Mouse (Mus musculus): ENCODE measurements around the gene Entpd2. TPM values are rescaled to one million over a fixed set of nuclear protein-coding genes. Genes with fewer than 3 reads are reported as not detected.

The Entpd2 gene
- polyA plus RNA-seq, 1 experiment from 2014 or later: 0.07 TPM

DNA sequence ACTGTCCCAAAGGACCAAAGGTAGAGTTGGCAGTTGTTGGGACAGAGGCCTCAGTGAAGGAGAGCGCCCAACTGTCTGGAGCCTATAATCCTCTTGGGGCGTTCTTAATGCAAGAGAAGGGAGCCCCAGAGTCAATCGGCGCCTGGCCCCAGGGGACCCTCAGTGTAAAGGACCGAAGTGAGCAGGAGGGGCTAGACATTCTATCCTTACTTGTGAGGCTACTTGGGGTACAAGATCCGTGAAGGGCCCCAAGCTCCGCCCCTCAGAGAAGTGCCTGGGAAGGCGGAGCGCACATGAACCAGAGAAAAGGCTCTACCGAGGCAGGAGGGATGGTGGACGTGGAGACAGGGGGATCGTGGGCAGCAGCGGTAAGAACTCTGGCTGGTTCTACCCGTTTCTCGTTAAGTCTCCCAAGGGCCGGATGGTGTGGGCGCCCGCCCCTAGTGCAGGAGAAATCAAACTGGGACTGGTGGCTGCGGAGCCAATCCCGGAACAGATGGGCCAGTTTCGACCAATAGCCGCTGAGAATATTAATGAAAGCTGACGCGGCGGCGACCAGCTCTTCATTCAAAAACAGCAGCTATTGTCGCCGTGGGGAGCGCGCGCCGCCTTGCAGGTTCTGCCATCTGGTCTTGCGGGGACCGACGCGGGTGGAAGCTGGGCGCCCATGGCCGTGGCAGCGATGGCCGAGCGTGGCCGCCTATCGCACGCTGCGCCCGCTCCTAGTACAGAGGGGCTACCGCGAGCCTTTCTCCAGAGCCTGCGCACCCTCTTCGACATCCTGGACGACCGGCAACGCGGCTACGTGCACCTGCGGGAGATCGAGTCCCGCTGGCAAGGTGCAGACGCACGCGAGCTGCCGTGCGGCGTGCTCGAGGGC is 23.7 kb upstream of the Entpd2 start, which contains the start of gene Sapcd2:
Gene Sapcd2 (plus strand): TSS at position 558 of the 880 bp plus-strand sequence.
- peak within 1 kb of the TSS; percentile 58 for H3K27ac ChIP-seq
- H3K36me3 ChIP-seq (ENCODE audit: inconsistent target): no peaks in the 10 kb centered on the region
- WGBS (ENCODE audit: missing documents): 3% methylated on average over 61 of the region's 65 CpGs
- no peaks in the 10 kb centered on the region for H3K79me2 ChIP-seq (ENCODE audit: inconsistent target)
- peak within 1 kb of the TSS; percentile 41 for H3K4me3 ChIP-seq (ENCODE audit: inconsistent target)

DNA sequence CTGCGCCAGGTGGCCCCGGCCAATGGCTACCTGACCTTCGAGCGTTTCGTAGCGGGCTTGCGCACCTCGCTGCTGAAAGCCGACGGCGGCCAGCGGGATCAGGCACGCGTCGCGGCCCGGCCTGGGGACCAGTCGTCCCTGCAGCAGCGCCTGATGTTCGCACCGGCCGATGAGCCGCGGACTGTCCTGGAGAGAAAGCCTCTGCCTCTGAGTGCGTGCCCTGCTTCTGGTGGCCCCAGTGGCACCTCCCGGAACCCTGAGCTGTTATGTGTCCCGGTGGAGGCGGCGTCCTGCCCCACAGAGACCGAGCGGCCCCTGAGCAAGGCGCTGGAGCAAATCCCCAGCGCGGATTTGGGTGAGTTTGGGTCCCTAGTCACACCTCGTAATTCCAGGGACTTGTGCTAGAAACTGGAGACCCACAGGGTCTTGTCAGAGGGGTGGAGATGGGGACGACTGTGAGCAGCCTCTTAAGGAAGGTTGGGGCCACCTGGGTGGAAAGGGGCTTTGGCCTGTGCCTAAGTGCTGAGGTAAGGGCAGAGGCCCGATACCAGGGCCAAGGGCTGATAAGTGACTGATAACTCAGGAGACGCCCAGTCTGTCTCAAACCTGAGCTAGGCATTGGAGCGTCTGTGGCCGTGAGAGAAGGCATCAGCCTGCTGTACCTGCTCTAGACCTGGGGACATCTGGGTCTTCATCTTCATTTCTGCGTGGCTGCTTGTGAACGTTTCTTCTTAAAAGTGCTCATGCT is 22.9 kb upstream of the Entpd2 start:
- 10% methylated on average over 40 of the region's 42 CpGs for WGBS (ENCODE audit: missing documents)
- Histone ChIP-seq H3K36me3 (ENCODE audit: inconsistent target) (no peaks in the 10 kb centered on the region), H3K27ac (no peak overlapping the region), H3K4me3 (ENCODE audit: inconsistent target) (peak overlapping the region; percentile 41), H3K79me2 (ENCODE audit: inconsistent target) (no peaks in the 10 kb centered on the region)

DNA sequence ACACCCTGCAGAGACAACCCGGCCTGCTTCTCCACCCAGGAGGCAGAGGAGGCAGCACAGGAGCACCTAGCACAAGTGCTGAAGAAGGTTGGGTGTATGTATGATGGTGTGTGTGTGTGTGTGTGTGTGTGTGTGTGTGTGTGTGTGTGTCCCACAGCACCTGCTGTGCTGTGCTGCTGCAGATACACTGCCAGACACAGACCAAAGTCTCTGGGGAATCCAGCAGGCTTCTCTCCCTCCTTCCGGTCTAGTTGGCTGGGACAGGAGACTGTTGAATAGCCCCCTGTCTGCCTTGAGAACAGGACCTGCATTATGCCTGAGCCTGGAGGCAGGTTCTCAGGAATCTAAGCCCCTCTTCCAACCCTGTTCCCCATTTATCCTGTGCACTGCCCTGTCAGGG is 22.2 kb upstream of the Entpd2 start:
- Histone ChIP-seq H3K79me2 (ENCODE audit: inconsistent target) (no peaks in the 10 kb centered on the region), H3K4me3 (ENCODE audit: inconsistent target) (peak overlapping the region; percentile 39; the same call in 1 of the 2 replicates), H3K36me3 (ENCODE audit: inconsistent target) (no peaks in the 10 kb centered on the region), H3K27ac (no peak overlapping the region)
- 61% methylated on average over 2 of the region's 2 CpGs for WGBS (ENCODE audit: missing documents)

DNA sequence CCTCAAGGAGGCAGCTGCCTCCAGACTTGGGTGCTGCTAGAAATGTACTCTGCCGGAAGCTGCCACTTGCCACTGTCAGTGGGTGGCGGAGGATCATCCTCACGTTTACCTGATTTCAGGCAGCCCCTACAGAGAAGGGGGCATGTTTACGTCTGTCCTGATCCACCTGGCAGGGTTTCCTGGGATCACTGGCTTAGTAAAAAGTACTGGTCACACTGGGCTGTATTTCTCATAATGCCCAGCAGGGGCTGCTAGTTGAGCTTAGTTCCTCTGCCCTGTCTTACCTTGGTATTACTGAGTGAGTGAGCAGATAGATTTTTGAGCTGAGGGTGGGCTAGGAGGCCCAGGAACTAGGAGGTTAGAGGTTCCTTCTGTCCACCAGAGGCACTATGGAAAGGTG is 19.1 kb upstream of the Entpd2 start:
- H3K4me3 ChIP-seq (ENCODE audit: inconsistent target): no peak overlapping the region
- no peaks in the 10 kb centered on the region for H3K36me3 ChIP-seq (ENCODE audit: inconsistent target)
- no peak overlapping the region for H3K27ac ChIP-seq
- H3K79me2 ChIP-seq (ENCODE audit: inconsistent target): no peaks in the 10 kb centered on the region
- 83% methylated on average over 4 of the region's 4 CpGs for WGBS (ENCODE audit: missing documents)

DNA sequence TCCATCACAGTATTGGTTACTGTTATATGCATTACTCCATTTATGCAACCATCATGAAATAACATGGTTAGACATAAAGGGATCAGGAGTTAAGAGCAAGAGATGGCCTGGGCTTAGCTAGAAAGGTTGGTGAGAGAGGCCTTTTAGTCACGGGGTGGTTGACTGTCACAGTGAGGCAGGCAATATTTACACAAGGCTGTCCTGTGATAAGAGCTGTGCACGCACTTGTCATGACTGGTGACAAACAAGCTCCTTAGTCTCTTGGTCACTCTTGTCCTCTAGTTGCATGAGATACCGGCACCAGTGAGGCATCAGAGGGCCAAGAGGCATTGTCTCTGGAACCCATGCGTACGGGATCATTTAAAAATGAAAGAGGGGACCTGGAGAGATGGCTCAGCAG is 11.2 kb upstream of the Entpd2 start:
- H3K36me3 ChIP-seq (ENCODE audit: inconsistent target): no peaks in the 10 kb centered on the region
- H3K27ac ChIP-seq: no peak overlapping the region
- WGBS (ENCODE audit: missing documents): 97% methylated on average over 5 of the region's 5 CpGs
- H3K79me2 ChIP-seq (ENCODE audit: inconsistent target): no peaks in the 10 kb centered on the region
- no peak overlapping the region for H3K4me3 ChIP-seq (ENCODE audit: inconsistent target)

DNA sequence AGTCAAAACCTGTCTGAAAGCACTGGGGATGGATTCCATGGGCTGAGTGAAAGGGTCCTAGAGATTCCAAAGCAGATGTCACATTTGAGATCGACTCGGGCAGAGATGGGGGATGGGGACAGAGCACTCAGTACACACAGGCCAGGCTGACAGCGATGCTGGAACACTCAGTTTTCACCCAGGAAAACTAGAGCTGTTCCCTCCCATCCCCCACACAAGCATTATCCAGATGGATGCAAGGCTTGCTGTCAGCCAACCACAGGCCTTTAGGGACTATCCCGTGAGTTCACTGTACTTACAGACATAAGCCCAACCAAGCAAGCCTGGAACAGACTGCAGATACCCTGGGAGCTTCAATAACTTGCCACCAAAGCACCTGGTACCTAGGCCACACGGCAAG is 4.4 kb upstream of the Entpd2 start:
- Histone ChIP-seq H3K27ac (no peak overlapping the region), H3K36me3 (ENCODE audit: inconsistent target) (no peaks in the 10 kb centered on the region), H3K79me2 (ENCODE audit: inconsistent target) (no peaks in the 10 kb centered on the region), H3K4me3 (ENCODE audit: inconsistent target) (no peak overlapping the region)
- 88% methylated on average over 5 of the region's 5 CpGs for WGBS (ENCODE audit: missing documents)

DNA sequence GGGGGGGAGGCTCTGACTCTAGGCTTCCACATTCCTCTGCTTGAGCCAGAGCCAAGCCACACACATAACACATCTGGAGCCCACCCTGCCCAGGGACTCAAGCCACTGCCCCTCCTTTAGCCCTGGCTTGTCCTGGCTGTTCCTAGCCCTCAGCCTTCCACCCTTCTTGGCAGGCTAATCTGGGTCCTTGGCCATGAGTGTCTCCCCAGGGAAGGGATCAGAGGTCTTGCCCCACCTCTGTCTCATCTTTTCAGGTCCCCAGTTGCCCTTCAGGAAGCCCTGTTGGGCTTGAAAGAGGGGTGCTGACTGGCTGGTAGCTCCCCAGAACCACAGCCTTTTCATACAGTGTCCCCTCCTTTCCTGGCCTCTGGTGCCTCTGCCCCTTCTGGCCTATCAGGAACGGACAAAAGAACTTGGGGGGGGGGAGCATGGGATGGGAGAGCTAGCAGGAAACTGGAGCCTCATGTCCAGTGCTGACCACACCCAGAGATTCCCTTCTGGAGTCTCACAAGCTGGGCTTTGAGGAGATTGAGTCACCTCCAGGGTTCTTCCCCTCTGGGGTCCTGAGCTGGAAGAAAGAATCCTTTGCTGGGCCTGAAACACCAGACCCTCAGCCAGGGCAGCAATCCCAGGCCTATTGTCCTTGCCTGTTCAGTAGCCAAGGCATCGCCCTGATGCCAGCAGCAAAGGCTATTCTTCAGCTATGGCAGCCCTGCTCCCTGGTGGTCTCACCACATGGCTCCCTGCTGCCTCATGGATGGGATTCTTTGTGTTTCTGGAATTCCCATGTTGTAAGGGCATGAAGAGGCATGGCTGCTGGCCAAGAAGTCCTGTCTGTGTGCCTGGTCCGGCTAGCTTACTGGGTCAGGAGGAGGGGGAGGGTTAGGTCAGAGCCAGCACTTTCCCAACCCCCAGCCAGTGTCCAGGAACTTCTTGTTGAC is 1.1 kb upstream of the Entpd2 start:
- Histone ChIP-seq H3K4me3 (ENCODE audit: inconsistent target) (no peak overlapping the region), H3K79me2 (ENCODE audit: inconsistent target) (no peaks in the 10 kb centered on the region), H3K36me3 (ENCODE audit: inconsistent target) (no peaks in the 10 kb centered on the region), H3K27ac (no peak overlapping the region)
- WGBS (ENCODE audit: missing documents): 52% methylated on average over 3 of the region's 3 CpGs

DNA sequence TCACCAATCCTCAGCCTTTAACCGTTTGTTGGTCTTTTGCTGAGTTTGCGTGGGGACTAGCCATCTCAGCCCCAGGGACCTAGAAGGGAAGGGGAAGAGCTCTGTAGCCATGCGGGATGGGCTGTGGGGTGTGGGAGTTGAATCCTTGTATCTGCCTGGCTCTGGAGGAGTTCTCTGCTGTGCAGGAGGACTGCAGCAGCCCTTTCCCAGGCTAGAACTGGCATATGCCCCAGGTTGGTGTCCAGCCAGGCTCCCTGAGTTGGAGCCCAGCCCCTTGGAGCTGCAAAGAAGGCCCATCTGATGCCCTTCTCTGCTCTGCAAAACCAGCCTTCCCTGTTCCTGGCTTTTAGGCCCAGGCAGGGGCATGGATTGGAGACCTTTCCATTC is 916 bp downstream of the Entpd2 start:
- Histone ChIP-seq H3K79me2 (ENCODE audit: inconsistent target) (no peaks in the 10 kb centered on the region), H3K27ac (no peak overlapping the region), H3K36me3 (ENCODE audit: inconsistent target) (no peaks in the 10 kb centered on the region), H3K4me3 (ENCODE audit: inconsistent target) (no peak overlapping the region)
- WGBS (ENCODE audit: missing documents): 55% methylated on average over 3 of the region's 3 CpGs

DNA sequence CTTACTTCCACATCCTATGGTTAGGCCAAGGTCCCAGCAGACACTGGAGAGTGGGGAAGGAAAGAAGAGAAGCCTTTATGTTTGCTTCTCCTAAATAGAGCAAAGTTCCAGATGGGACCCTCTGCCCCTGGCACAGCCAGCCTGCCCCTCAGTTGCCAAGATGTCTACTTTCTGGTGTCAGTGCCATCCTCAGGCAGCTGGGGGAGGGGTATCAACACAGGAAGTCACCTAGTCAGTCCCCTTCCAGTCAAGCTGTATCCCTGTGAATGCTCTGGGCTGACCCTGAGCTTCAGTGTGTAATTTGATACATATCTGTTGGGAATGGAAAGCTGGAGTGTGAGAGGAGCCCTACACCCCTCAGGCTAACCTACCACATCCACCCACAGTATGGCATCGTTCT is 1.3 kb downstream of the Entpd2 start:
- WGBS (ENCODE audit: missing documents): 83% methylated on average over 1 of the region's 1 CpGs
- H3K79me2 ChIP-seq (ENCODE audit: inconsistent target): no peaks in the 10 kb centered on the region
- no peaks in the 10 kb centered on the region for H3K36me3 ChIP-seq (ENCODE audit: inconsistent target)
- no peak overlapping the region for H3K27ac ChIP-seq
- no peak overlapping the region for H3K4me3 ChIP-seq (ENCODE audit: inconsistent target)

DNA sequence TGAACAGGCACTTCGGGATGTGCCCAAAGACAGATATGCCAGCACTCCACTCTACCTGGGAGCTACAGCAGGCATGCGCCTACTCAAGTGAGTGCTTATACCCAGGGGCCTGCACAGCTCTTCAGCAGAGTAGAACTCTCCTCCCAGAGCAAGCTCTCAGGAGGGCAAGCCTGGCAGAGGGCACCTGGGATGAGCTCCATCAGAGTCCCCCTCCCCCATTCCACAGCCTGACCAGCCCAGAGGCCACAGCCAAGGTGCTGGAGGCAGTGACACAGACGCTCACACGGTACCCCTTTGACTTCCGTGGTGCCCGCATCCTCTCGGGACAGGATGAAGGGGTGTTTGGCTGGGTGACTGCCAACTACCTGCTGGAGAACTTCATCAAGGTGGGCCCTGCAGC is 2.4 kb downstream of the Entpd2 start:
- 96% methylated on average over 7 of the region's 7 CpGs for WGBS (ENCODE audit: missing documents)
- H3K79me2 ChIP-seq (ENCODE audit: inconsistent target): no peaks in the 10 kb centered on the region

DNA sequence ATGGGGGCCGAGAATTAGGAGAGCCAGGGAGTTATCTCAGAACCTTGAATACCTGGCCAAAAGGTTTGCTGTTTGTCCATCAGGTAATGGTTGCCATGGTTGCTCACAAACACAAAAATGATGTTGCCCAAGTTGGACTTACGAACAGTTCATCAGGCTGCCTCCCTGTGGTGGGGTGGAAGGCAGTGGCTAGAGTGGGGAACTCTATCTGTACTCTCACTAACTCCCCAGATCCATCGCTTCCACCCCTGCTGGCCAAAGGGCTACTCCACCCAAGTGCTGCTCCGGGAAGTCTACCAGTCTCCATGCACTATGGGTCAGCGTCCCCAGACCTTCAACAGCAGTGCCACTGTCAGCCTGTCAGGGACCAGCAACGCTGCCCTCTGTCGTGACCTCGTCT is 3.4 kb downstream of the Entpd2 start, which contains the start of gene Npdc1:
Gene Npdc1 (plus strand): TSS at position 301 of the 400 bp plus-strand sequence.
- H3K79me2 ChIP-seq (ENCODE audit: inconsistent target): no peaks in the 10 kb centered on the region
- 83% methylated on average over 8 of the region's 8 CpGs for WGBS (ENCODE audit: missing documents)
- no peaks in the 10 kb centered on the region for H3K36me3 ChIP-seq (ENCODE audit: inconsistent target)
- H3K4me3 ChIP-seq (ENCODE audit: inconsistent target): no peak within 1 kb of the TSS
- H3K27ac ChIP-seq: no peak within 1 kb of the TSS

More for the DNA sequence above, 2.4 kb downstream of the Entpd2 start:
- Histone ChIP-seq H3K36me3 (ENCODE audit: inconsistent target) (no peaks in the 10 kb centered on the region), H3K4me3 (ENCODE audit: inconsistent target) (no peak overlapping the region), H3K27ac (no peak overlapping the region)

DNA sequence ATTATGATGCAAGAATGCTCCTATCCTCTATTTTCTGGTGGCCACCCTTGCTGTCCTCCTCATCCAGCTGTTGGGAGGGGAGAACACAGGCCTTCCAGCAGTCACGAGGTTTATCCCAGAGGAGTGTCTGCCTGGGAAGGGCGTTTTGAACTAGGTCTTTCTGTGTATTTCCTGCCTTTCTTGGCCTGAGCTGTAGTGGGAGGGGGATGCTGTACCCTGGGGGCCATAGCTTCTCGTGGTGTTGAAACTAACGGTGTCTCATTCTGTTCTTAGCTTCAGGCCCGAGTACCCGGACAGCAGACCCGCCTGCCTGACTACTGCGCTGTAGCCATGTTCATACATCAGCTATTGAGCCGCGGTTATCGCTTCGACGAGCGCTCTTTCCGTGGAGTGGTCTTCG is 4.6 kb downstream of the Entpd2 start:
- H3K36me3 ChIP-seq (ENCODE audit: inconsistent target): no peaks in the 10 kb centered on the region
- 23% methylated on average over 16 of the region's 16 CpGs for WGBS (ENCODE audit: missing documents)
- no peak overlapping the region for H3K27ac ChIP-seq
- H3K4me3 ChIP-seq (ENCODE audit: inconsistent target): no peak overlapping the region
- no peaks in the 10 kb centered on the region for H3K79me2 ChIP-seq (ENCODE audit: inconsistent target)

DNA sequence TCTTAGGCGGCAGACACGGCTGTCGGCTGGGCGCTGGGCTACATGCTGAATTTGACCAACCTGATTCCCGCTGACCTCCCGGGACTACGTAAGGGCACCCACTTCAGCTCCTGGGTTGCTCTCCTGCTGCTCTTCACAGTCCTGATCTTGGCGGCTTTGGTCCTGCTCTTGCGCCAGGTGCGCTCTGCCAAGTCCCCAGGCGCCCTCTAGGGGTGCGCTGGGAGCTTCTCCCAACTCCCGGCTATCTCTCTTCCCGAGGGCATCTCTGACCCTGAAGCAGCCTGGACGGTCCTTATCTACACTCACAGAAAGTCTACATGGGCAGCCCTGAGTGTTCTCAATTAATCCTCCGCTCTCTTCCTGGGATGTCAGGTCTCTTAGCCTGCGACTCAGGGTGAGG is 5.1 kb downstream of the Entpd2 start:
- WGBS (ENCODE audit: missing documents): 4% methylated on average over 17 of the region's 17 CpGs
- no peaks in the 10 kb centered on the region for H3K79me2 ChIP-seq (ENCODE audit: inconsistent target)
- H3K27ac ChIP-seq: no peak overlapping the region
- H3K4me3 ChIP-seq (ENCODE audit: inconsistent target): no peak overlapping the region
- H3K36me3 ChIP-seq (ENCODE audit: inconsistent target): no peaks in the 10 kb centered on the region

DNA sequence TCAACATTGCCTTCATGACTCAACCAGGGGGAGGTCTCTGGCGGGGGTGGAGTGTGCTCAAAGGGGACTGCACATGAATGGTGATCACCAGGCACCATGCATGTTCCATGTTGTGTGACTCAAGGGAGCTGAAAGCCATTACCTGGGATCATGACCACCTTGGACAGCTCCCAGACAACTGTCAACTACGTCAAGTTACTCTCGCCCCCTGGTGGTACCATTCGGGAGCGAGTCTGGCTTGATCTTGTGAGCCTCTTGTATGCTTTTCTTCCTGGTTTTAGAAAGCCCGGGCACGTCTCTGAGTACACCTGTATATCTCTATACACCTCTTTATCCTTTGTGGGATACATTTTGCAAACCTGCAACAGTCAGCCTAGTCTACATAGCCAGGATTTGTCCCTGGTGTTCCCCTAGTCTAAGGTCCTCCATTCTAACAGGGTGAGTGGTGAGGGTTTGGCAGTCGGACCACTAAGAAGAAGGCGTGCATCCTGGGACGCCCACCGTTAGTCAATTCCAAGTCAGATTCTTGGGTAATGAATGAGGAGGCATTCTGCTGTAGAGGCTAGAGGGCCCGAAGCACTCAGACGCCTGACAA is 6.8 kb downstream of the Entpd2 start:
- 3% methylated on average over 13 of the region's 13 CpGs for WGBS (ENCODE audit: missing documents)

More for the DNA sequence above, 6.8 kb downstream of the Entpd2 start:
- no peak overlapping the region for H3K27ac ChIP-seq
- no peaks in the 10 kb centered on the region for H3K79me2 ChIP-seq (ENCODE audit: inconsistent target)
- H3K36me3 ChIP-seq (ENCODE audit: inconsistent target): no peaks in the 10 kb centered on the region
- no peak overlapping the region for H3K4me3 ChIP-seq (ENCODE audit: inconsistent target)
